Mouse (Mus musculus): ENCODE measurements at regions not wholly inside any gene's neighbourhood (a gene's known extent, or its start where the extent isn't known, plus 50 kb on each side); places are given as distances from the start of the nearest gene placed in this dataset.

DNA sequence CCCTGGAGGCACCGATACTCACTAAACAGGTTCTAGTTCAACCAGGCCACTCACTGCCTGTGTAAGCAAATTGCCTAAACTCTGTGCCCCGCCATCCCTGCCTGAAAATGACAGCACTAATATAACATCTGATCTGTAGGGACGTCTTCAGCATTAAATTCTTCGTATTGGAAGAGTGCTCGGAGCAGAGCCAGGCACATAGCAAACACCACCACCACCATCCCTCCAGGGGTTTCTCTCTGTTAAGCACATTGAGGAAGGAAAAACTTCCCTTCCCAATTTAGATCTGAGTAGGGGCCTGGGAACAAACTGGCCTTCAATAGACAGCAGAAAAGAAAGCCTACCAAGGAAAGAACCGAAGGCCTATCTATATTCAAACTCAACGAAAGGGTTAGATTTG is 124.4 kb downstream of the Tmem17 start:
- Histone ChIP-seq H3K4me1 (no peaks in the 10 kb centered on the region), H3K4me2 (replicated peaks) (no peak overlapping the region), H3K9me3 (no peaks in the 10 kb centered on the region), H3K36me3 (no peaks in the 10 kb centered on the region), H3K27ac (no peak overlapping the region), H3K4me3 (no peak overlapping the region), H3K9ac (no peak overlapping the region), H3K27me3 (replicated peaks) (no peaks in the 10 kb centered on the region)
- ATAC-seq (ENCODE audit: low FRiP score, low read depth) = no peak
- WGBS = 79% methylated on average over 7 of the region's 7 CpGs

DNA sequence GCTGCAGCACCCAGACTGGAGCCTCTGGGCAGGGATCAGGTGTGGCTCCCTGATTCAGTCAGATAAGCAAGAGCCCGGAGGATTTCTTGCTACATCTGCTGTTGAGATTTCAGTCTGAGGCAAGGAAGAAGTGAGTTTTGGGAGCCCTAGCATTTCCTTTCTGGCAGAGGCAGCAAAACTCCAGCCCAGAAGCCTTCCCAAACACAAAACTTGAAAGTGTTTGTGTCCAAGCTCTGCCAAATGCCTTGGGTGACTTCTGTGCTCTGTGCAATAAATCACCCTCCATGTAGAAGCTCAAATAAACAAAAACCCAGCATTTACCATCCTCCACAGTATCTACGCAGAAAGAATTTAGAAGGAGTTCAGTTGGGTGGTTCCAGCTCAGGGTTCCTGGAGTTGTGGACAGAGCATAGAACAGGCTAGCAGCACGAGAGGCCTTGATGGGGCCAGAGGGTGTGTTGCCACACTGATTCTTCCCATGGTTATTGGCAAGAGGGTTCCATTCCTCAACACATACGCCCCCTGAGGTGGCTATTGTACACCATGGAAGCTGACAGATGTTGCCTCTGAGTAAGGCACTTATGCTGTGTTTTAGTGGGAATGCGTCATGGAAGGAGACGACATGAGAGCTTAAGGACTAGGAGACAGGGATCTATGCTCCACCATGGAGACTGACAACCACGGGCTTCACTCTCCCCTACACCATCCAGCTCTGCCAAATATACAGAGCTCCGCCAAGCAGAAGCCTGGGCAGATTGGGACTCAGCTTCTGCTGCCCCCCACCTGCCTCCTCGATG is 125.1 kb downstream of the Tmem17 start:
- no peak for ATAC-seq (ENCODE audit: low FRiP score, low read depth)
- Histone ChIP-seq H3K36me3 (no peaks in the 10 kb centered on the region), H3K4me2 (replicated peaks) (no peak overlapping the region), H3K4me1 (no peaks in the 10 kb centered on the region), H3K9ac (no peak overlapping the region), H3K27ac (no peak overlapping the region), H3K27me3 (replicated peaks) (no peaks in the 10 kb centered on the region), H3K4me3 (no peak overlapping the region), H3K9me3 (no peaks in the 10 kb centered on the region)
- WGBS = 78% methylated on average over 9 of the region's 9 CpGs

DNA sequence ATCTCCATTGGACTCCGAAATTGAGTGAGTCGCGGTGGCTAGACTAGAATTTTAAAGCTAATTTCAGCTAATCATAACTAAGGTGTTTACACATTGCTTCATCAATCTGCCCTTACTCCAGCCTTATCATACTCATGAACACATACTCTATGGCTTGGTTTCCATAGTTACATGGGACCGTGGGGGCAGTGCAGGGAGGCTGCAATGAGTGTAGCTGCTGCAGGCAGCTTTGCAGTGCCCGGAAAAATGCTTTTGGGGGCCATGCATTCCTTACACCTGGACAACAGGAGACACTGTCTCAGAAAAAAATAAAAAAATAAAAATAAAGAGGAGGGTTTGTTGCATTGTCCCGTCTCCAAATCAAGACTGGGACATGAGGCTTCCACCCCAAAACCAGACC is 126.3 kb downstream of the Tmem17 start:
- ATAC-seq (ENCODE audit: low FRiP score, low read depth) = no peak
- Histone ChIP-seq H3K36me3 (no peaks in the 10 kb centered on the region), H3K9ac (no peak overlapping the region), H3K9me3 (no peaks in the 10 kb centered on the region), H3K27ac (no peak overlapping the region), H3K4me3 (no peak overlapping the region), H3K27me3 (replicated peaks) (no peaks in the 10 kb centered on the region), H3K4me2 (replicated peaks) (no peak overlapping the region), H3K4me1 (no peaks in the 10 kb centered on the region)
- 85% methylated on average over 6 of the region's 6 CpGs for WGBS

DNA sequence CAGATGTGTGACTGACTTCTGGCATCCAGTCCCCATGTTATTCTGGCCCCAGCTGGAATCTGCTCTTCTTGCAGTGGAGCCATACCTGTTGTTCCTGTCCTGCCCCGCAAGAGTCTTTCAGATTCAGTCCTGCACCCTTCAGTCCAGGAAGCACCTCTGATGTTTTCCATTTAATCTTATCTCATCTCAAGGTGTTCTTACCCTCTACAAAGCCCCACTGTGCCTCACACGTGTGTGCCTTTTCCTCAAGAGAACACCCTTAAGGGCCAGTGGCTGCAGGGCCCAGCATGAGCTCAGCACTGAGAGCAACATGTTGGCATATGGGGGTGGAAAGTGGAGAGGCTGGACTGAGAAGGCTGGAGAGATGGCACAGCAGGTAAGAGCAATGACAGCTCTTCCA is 126.8 kb downstream of the Tmem17 start:
- H3K36me3 ChIP-seq = no peaks in the 10 kb centered on the region
- H3K4me1 ChIP-seq = no peaks in the 10 kb centered on the region
- no peak overlapping the region for H3K27ac ChIP-seq
- H3K9me3 ChIP-seq = no peaks in the 10 kb centered on the region
- ATAC-seq (ENCODE audit: low FRiP score, low read depth) = no peak
- WGBS = 74% methylated on average over 2 of the region's 2 CpGs
- no peak overlapping the region for H3K9ac ChIP-seq
- H3K4me2 ChIP-seq (replicated peaks) = no peak overlapping the region
- H3K4me3 ChIP-seq = no peak overlapping the region
- no peaks in the 10 kb centered on the region for H3K27me3 ChIP-seq (replicated peaks)

DNA sequence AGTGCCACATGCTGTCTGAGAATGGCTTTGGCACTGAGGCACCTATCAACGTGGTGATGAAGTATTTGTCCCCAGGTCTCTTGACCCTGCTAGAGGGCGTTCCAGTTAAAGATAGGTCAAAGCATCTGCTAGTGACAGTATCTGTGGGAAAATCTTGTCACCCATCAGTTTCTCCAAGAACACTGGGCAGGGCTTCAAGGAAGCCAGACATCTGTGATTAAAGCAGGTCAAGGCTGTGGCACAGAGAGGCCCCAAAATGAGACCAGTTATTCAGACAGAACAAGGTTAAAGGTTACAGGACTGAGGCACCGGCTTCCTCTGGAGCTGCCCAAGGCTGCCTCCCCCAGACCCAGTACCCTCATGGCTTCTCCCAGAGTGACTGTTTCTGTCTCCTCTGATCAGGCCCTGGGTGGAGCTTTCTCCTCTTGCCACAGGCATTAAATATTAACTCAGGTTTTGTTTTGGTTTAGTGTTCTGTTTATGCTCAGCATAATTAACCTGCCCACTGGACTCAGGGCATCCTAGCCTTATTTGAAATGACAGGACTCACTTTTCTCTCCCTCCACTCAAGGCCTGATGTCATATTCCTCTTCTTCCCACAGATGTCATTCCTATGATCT is 128.6 kb downstream of the Tmem17 start:
- Histone ChIP-seq H3K4me2 (replicated peaks) (no peak overlapping the region), H3K4me3 (no peak overlapping the region), H3K27ac (no peak overlapping the region), H3K9me3 (no peaks in the 10 kb centered on the region), H3K9ac (no peak overlapping the region), H3K27me3 (replicated peaks) (no peaks in the 10 kb centered on the region), H3K36me3 (no peaks in the 10 kb centered on the region), H3K4me1 (no peaks in the 10 kb centered on the region)
- 52% methylated on average over 3 of the region's 3 CpGs for WGBS
- ATAC-seq (ENCODE audit: low FRiP score, low read depth) = no peak

DNA sequence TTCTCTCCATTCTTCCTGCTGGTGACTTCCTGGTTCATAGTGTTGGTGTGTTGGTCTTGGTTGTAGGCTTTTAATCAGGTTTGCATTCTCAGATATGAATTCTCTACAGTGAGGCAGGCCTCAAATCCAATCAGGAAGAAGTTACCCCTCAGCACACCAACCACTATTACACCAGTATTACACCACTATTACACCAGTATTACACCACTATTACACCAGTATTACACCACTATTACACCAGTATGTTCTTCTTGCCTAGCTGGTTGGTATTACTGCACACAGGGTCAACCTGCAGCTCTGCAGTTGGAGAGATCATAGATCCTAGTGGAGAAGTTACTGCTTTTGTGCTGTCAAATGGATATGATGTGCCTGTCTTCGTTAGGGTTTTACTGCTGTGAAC is 129.6 kb downstream of the Tmem17 start:
- no peak overlapping the region for H3K4me3 ChIP-seq
- 90% methylated on average over 1 of the region's 1 CpGs for WGBS
- H3K36me3 ChIP-seq = no peaks in the 10 kb centered on the region
- H3K27me3 ChIP-seq (replicated peaks) = no peaks in the 10 kb centered on the region
- H3K4me2 ChIP-seq (replicated peaks) = no peak overlapping the region
- H3K4me1 ChIP-seq = no peaks in the 10 kb centered on the region
- H3K27ac ChIP-seq = no peak overlapping the region
- H3K9me3 ChIP-seq = no peaks in the 10 kb centered on the region
- ATAC-seq (ENCODE audit: low FRiP score, low read depth) = no peak
- no peak overlapping the region for H3K9ac ChIP-seq

DNA sequence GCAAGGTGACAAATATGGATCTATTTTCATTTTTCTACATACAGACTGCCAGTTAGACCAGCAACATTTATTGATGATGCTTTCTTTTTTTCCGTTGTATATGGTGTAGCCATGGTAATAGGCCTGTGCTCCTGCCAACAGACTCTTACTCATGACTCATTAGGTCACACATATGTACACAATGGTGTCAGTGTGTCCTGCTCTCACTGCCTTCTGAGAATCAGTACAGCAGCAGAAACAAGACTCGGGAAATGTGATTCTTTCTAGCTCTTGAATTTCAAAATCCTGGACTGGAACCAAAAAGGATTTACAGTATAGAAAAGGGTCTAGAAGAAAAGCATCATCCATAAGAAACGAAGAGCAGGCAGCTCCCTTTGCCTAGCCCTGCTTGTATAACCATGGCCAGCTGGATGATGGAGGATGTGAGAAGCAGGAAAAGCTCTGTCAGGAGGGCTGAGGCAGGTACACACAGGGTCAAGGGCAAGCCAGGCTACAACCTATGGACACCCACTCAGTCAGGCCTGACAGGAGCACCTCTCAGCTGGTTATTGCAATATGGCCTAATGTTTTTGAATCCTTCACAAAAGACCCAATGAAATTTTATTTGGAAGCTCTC is 132.2 kb downstream of the Tmem17 start:
- no peak overlapping the region for H3K4me2 ChIP-seq (replicated peaks)
- no peaks in the 10 kb centered on the region for H3K27me3 ChIP-seq (replicated peaks)
- no peak overlapping the region for H3K27ac ChIP-seq
- no peaks in the 10 kb centered on the region for H3K9me3 ChIP-seq
- ATAC-seq (ENCODE audit: low FRiP score, low read depth) = no peak
- WGBS = 72% methylated on average over 3 of the region's 3 CpGs
- H3K4me1 ChIP-seq = no peaks in the 10 kb centered on the region
- H3K4me3 ChIP-seq = no peak overlapping the region
- H3K36me3 ChIP-seq = no peaks in the 10 kb centered on the region
- no peak overlapping the region for H3K9ac ChIP-seq

DNA sequence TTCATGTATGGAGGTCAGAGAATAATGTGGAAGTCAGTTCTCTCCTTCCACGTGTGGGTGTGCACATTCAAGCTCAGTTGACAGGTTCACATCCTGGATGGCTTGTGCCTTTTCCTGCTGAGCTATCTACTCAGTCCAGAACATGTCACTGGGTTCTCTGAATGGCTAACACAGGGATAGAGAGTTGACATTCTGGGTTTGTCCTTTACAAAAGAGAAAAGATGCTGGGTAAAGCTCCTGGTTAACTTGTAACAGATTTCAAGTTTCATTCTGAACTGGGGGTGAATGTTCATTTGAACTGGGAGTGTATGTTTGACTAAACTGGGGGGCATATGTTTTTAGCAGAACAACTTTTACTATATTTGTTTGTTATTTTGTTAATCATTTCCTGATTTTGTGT is 133.0 kb downstream of the Tmem17 start:
- no peaks in the 10 kb centered on the region for H3K36me3 ChIP-seq
- no peaks in the 10 kb centered on the region for H3K27me3 ChIP-seq (replicated peaks)
- H3K4me1 ChIP-seq = no peaks in the 10 kb centered on the region
- H3K4me2 ChIP-seq (replicated peaks) = no peak overlapping the region
- no peaks in the 10 kb centered on the region for H3K9me3 ChIP-seq
- H3K4me3 ChIP-seq = no peak overlapping the region
- H3K9ac ChIP-seq = no peak overlapping the region
- WGBS = 78% methylated on average over 1 of the region's 1 CpGs
- ATAC-seq (ENCODE audit: low FRiP score, low read depth) = no peak
- H3K27ac ChIP-seq = no peak overlapping the region

DNA sequence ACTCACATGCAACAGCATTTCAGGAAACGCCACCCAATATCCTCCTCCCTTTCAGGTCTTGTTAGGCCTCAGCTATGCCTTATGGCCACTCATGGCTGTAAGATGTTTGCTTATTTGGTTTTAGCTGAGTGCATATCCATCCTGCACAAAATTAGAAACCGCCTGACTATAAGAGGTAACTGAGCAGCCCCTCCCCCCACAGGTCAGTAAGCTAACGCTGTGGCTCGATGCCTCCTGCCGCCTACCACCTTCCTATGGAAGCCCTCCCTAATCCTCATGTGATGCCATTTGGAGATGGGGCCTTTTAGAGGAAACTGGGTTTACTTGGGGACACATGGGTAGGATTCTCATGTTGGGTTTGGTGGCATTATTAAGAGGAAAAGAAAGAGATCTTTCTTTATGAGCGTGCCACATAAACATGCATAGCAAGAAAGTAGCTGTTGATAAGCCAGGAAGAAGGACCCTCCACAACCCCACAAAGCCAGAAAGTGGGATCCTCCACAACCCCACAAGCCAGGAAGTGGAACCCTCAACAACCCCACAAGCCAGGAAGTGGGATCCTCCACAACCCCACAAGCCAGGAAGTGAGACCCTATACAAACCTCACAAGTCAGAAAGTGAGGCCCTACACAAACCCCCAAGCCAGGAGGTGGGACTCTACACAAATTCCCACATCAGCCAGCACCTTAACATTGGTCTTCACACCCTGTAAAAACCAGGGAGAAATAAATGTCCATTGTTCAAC is 134.5 kb downstream of the Tmem17 start:
- no peak overlapping the region for H3K4me3 ChIP-seq
- no peaks in the 10 kb centered on the region for H3K36me3 ChIP-seq
- H3K9me3 ChIP-seq = no peaks in the 10 kb centered on the region
- WGBS = 80% methylated on average over 6 of the region's 6 CpGs
- H3K27me3 ChIP-seq (replicated peaks) = no peaks in the 10 kb centered on the region
- H3K27ac ChIP-seq = no peak overlapping the region
- no peak overlapping the region for H3K9ac ChIP-seq
- no peak for ATAC-seq (ENCODE audit: low FRiP score, low read depth)
- H3K4me2 ChIP-seq (replicated peaks) = no peak overlapping the region
- no peaks in the 10 kb centered on the region for H3K4me1 ChIP-seq

DNA sequence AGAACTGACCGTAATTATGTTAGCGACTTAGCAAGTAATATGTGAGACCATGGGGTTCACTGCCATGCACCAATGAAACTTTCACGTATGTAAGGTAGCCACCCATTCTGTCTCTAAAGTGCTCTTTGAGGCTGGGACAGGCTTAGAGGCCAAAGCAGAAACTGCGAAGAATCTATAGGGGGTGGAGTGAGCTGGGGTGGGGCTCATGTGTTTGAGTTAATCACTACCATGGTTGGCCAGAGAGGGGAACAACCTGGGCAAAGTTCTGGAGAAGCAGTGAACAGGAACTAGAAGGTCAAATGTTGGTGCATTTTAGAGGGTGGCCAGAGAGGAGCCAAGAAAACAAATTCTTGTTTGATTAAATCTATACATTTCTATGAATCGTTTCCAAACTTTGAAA is 136.4 kb downstream of the Tmem17 start:
- Histone ChIP-seq H3K9ac (no peak overlapping the region), H3K4me1 (no peaks in the 10 kb centered on the region), H3K36me3 (no peaks in the 10 kb centered on the region), H3K27me3 (replicated peaks) (no peaks in the 10 kb centered on the region), H3K27ac (no peak overlapping the region), H3K4me3 (no peak overlapping the region), H3K9me3 (no peaks in the 10 kb centered on the region), H3K4me2 (replicated peaks) (no peak overlapping the region)
- WGBS = 92% methylated on average over 5 of the region's 5 CpGs
- ATAC-seq (ENCODE audit: low FRiP score, low read depth) = no peak

DNA sequence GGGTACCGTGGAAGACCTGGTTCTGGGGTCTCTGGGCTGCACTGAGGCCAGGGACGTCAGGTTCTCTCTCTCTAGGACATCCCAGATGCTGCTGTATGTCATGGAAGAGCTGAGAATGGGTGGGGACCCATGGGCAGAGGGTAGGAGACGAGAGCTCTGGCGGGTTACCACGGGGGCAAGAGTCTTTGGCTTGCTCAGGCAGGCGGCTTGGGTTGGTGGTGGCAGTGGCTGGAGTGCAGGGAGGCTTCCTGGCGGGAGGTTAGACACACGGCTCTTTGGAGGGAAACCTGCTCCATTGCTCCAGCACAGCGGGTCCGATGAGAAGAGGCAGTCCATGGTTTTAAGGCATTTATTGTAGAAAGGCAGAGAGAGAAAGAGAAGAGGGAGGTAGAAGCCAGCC is 138.9 kb downstream of the Tmem17 start:
- Histone ChIP-seq H3K4me3 (no peak overlapping the region), H3K36me3 (no peaks in the 10 kb centered on the region), H3K27ac (no peak overlapping the region), H3K9ac (no peak overlapping the region), H3K9me3 (no peaks in the 10 kb centered on the region), H3K4me2 (replicated peaks) (no peak overlapping the region), H3K4me1 (no peaks in the 10 kb centered on the region), H3K27me3 (replicated peaks) (no peaks in the 10 kb centered on the region)
- 89% methylated on average over 10 of the region's 10 CpGs for WGBS
- ATAC-seq (ENCODE audit: low FRiP score, low read depth) = no peak

DNA sequence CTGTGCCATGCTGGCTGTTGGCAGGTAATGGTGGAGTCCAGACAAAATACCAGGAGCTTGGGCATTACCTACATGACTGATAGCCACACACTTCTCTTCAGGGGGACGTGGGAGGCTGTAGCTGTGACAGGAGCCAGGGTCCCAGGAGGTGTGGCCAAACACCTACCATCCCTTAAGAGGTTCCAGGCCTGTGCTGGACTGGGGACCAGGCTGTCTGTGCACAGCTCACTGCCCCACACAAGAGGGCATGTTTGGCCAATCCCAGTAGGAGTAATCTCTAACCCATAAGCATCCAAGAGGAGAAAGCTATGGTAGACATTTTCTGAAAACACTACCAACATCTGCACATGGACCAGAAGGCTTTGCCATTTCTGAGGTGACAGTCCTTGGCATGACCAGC is 139.4 kb downstream of the Tmem17 start:
- Histone ChIP-seq H3K4me1 (no peaks in the 10 kb centered on the region), H3K36me3 (no peaks in the 10 kb centered on the region), H3K4me2 (replicated peaks) (no peak overlapping the region), H3K4me3 (no peak overlapping the region), H3K27ac (no peak overlapping the region), H3K9me3 (no peaks in the 10 kb centered on the region), H3K9ac (no peak overlapping the region), H3K27me3 (replicated peaks) (no peaks in the 10 kb centered on the region)
- 70% methylated on average over 1 of the region's 1 CpGs for WGBS
- no peak for ATAC-seq (ENCODE audit: low FRiP score, low read depth)
